Mouse (Mus musculus): ENCODE results near the gene Sys1. TPM values are rescaled to one million over a fixed set of nuclear protein-coding genes. Genes with fewer than 3 reads are reported as not detected.

Gene Sys1
- polyA plus RNA-seq, 1 experiment from 2014 or later: 59.2 TPM

GRCm38 (mm10) chr2:164456413-164456812 lies 351 bp upstream of the Sys1 start:
- 85% methylated on average over 1 of the region's 1 CpGs for WGBS
- H3K27ac ChIP-seq: peak overlapping the region; percentile 93
- peak overlapping the region; percentile 51 for H3K4me2 ChIP-seq
- no peak overlapping the region; the same call in 1 of the 2 replicates for H3K9ac ChIP-seq
- H3K36me3 ChIP-seq: no peaks in the 10 kb centered on the region
- peak overlapping the region; percentile 22; the same call in 1 of the 2 replicates for H3K4me3 ChIP-seq (replicated peaks)
- ATAC-seq (replicated peaks; ENCODE audit: low FRiP score): no peak
- peaks cover 53% of the 10 kb centered on the region for H3K4me1 ChIP-seq
- no peaks in the 10 kb centered on the region for H3K27me3 ChIP-seq
- no peaks in the 10 kb centered on the region for H3K9me3 ChIP-seq (replicated peaks)

GRCm38 (mm10) chr2:164457942-164458341 lies 1.2 kb downstream of the Sys1 start:
- ATAC-seq (replicated peaks; ENCODE audit: low FRiP score): no peak
- WGBS: 53% methylated on average over 7 of the region's 7 CpGs
- H3K27ac ChIP-seq: peak overlapping the region; percentile 93
- H3K27me3 ChIP-seq: no peaks in the 10 kb centered on the region
- peaks cover 1% of the 10 kb centered on the region; the same call in 1 of the 2 replicates for H3K36me3 ChIP-seq
- peaks cover 48% of the 10 kb centered on the region for H3K4me1 ChIP-seq
- no peak overlapping the region for H3K9ac ChIP-seq
- H3K9me3 ChIP-seq (replicated peaks): no peaks in the 10 kb centered on the region
- no peak overlapping the region for H3K4me2 ChIP-seq
- no peak overlapping the region for H3K4me3 ChIP-seq (replicated peaks)

GRCm38 (mm10) chr2:164458535-164458934 lies 1.8 kb downstream of the Sys1 start:
- H3K4me3 ChIP-seq (replicated peaks): no peak overlapping the region
- no peak for ATAC-seq (replicated peaks; ENCODE audit: low FRiP score)
- H3K9ac ChIP-seq: no peak overlapping the region
- no peak overlapping the region for H3K4me2 ChIP-seq
- peaks cover 46% of the 10 kb centered on the region for H3K4me1 ChIP-seq
- no peaks in the 10 kb centered on the region for H3K9me3 ChIP-seq (replicated peaks)
- no peaks in the 10 kb centered on the region for H3K27me3 ChIP-seq
- WGBS: 84% methylated on average over 8 of the region's 8 CpGs
- H3K27ac ChIP-seq: peak overlapping the region; percentile 93
- H3K36me3 ChIP-seq: peaks cover 7% of the 10 kb centered on the region

GRCm38 (mm10) chr2:164460745-164461551 lies 4.2 kb downstream of the Sys1 start, which contains the start of gene Gm20458:
Gm20458 (plus strand) TSS chr2:164460967.
- Histone ChIP-seq H3K27ac (peak within 1 kb of the TSS; percentile 85), H3K36me3 (peaks cover 28% of the 10 kb centered on the region), H3K9me3 (replicated peaks) (no peaks in the 10 kb centered on the region), H3K4me1 (peaks cover 25% of the 10 kb centered on the region), H3K4me2 (peak within 1 kb of the TSS; percentile 68), H3K9ac (peak within 1 kb of the TSS; percentile 67), H3K27me3 (no peaks in the 10 kb centered on the region), H3K4me3 (replicated peaks) (peak within 1 kb of the TSS; percentile 90)
- peak; percentile 98 for ATAC-seq (replicated peaks; ENCODE audit: low FRiP score)
- WGBS: under 1% methylated on average over 72 of the region's 79 CpGs

- Histone ChIP-seq H3K27ac (no peak overlapping the region), H3K27me3 (no peaks in the 10 kb centered on the region), H3K4me3 (replicated peaks) (no peak overlapping the region), H3K9ac (no peak overlapping the region), H3K4me2 (no peak overlapping the region), H3K4me1 (peaks cover 8% of the 10 kb centered on the region), H3K36me3 (peaks cover 41% of the 10 kb centered on the region), H3K9me3 (replicated peaks) (no peaks in the 10 kb centered on the region)
- no peak for ATAC-seq (replicated peaks; ENCODE audit: low FRiP score)
Measured at GRCm38 (mm10) chr2:164465161-164465560, 8.4 kb downstream of the Sys1 start.

- H3K27ac ChIP-seq: no peak overlapping the region
- no peak for ATAC-seq (replicated peaks; ENCODE audit: low FRiP score)
- H3K4me3 ChIP-seq (replicated peaks): no peak overlapping the region
- whole genome bisulfite sequencing: 79% methylated on average over 5 of the region's 5 CpGs
- no peaks in the 10 kb centered on the region for H3K27me3 ChIP-seq
- H3K36me3 ChIP-seq: peaks cover 41% of the 10 kb centered on the region
- H3K4me1 ChIP-seq: peaks cover 6% of the 10 kb centered on the region
- no peaks in the 10 kb centered on the region for H3K9me3 ChIP-seq (replicated peaks)
- no peak overlapping the region for H3K4me2 ChIP-seq
- H3K9ac ChIP-seq: no peak overlapping the region
Measured at GRCm38 (mm10) chr2:164466787-164467186, 10.0 kb downstream of the Sys1 start.

- WGBS: 29% methylated on average over 10 of the region's 10 CpGs
- no peak overlapping the region for H3K4me3 ChIP-seq (replicated peaks)
- no peak overlapping the region for H3K27ac ChIP-seq
- H3K4me1 ChIP-seq: no peaks in the 10 kb centered on the region
- H3K4me2 ChIP-seq: no peak overlapping the region
- no peaks in the 10 kb centered on the region for H3K27me3 ChIP-seq
- ATAC-seq (replicated peaks; ENCODE audit: low FRiP score): no peak
- no peaks in the 10 kb centered on the region for H3K9me3 ChIP-seq (replicated peaks)
- no peak overlapping the region for H3K9ac ChIP-seq
- H3K36me3 ChIP-seq: peaks cover 29% of the 10 kb centered on the region
Measured at GRCm38 (mm10) chr2:164470254-164470653, 13.5 kb downstream of the Sys1 start.

GRCm38 (mm10) chr2:164473624-164474023 lies 16.9 kb downstream of the Sys1 start, which contains the start of gene Trp53tg5:
Trp53tg5 (minus strand) TSS chr2:164473724.
- no peak within 1 kb of the TSS for H3K4me3 ChIP-seq (replicated peaks)
- H3K4me2 ChIP-seq: no peak within 1 kb of the TSS
- no peak within 1 kb of the TSS for H3K27ac ChIP-seq
- H3K4me1 ChIP-seq: no peaks in the 10 kb centered on the region
- H3K9me3 ChIP-seq (replicated peaks): no peaks in the 10 kb centered on the region
- no peaks in the 10 kb centered on the region for H3K27me3 ChIP-seq
- 80% methylated on average over 6 of the region's 6 CpGs for WGBS
- H3K9ac ChIP-seq: no peak within 1 kb of the TSS
- H3K36me3 ChIP-seq: peaks cover 17% of the 10 kb centered on the region; the same call in 1 of the 2 replicates
- no peak for ATAC-seq (replicated peaks; ENCODE audit: low FRiP score)

- peaks cover 28% of the 10 kb centered on the region for H3K4me1 ChIP-seq
Measured at GRCm38 (mm10) chr2:164485681-164486257, 29.0 kb downstream of the Sys1 start, which contains the start of gene Dbndd2. Dbndd2 (plus strand) TSS chr2:164486106.

GRCm38 (mm10) chr2:164486258-164487114 lies 29.7 kb downstream of the Sys1 start:
- Histone ChIP-seq H3K36me3 (peaks cover 12% of the 10 kb centered on the region), H3K9me3 (replicated peaks) (no peaks in the 10 kb centered on the region), H3K4me1 (peaks cover 28% of the 10 kb centered on the region), H3K4me2 (peak overlapping the region; percentile 100), H3K27me3 (peaks cover 11% of the 10 kb centered on the region), H3K27ac (peak overlapping the region; percentile 43), H3K4me3 (replicated peaks) (peak overlapping the region; percentile 82), H3K9ac (peak overlapping the region; percentile 70)
- WGBS: under 1% methylated on average over 82 of the region's 90 CpGs
- ATAC-seq (replicated peaks; ENCODE audit: low FRiP score): peak; percentile 57

More at GRCm38 (mm10) chr2:164485681-164486257, 29.0 kb downstream of the Sys1 start, which contains the start of gene Dbndd2:
- Histone ChIP-seq H3K9ac (peak within 1 kb of the TSS; percentile 70), H3K27me3 (peaks cover 11% of the 10 kb centered on the region), H3K36me3 (peaks cover 12% of the 10 kb centered on the region), H3K4me2 (peak within 1 kb of the TSS; percentile 100), H3K9me3 (replicated peaks) (no peaks in the 10 kb centered on the region), H3K4me3 (replicated peaks) (peak within 1 kb of the TSS; percentile 82), H3K27ac (peak within 1 kb of the TSS; percentile 43)
- WGBS: 1% methylated on average over 26 of the region's 26 CpGs
- peak; percentile 79 for ATAC-seq (replicated peaks; ENCODE audit: low FRiP score)

- H3K9me3 ChIP-seq (replicated peaks): no peaks in the 10 kb centered on the region
- H3K36me3 ChIP-seq: peaks cover 12% of the 10 kb centered on the region
- peaks cover 28% of the 10 kb centered on the region for H3K4me1 ChIP-seq
- peak overlapping the region; percentile 70 for H3K9ac ChIP-seq
- ATAC-seq (replicated peaks; ENCODE audit: low FRiP score): peak; percentile 49
- 10% methylated on average over 11 of the region's 11 CpGs for WGBS
- no peak overlapping the region for H3K27ac ChIP-seq
- peak overlapping the region; percentile 100 for H3K4me2 ChIP-seq
- H3K4me3 ChIP-seq (replicated peaks): peak overlapping the region; percentile 82
- peaks cover 11% of the 10 kb centered on the region for H3K27me3 ChIP-seq
Measured at GRCm38 (mm10) chr2:164487115-164487527, 30.4 kb downstream of the Sys1 start.

Measured in kidney, embryonic 15.5 days (tissue).